Mouse (Mus musculus): ENCODE data around the gene Lhpp. TPM values are rescaled to one million over a fixed set of nuclear protein-coding genes. Genes with fewer than 3 reads are reported as not detected.
A peak's percentile ranks its signal among the peaks of the same experiment; 100 is the strongest.

Lhpp gene
- polyA plus RNA-seq, 1 experiment from 2014 or later: 35.9 TPM

DNA sequence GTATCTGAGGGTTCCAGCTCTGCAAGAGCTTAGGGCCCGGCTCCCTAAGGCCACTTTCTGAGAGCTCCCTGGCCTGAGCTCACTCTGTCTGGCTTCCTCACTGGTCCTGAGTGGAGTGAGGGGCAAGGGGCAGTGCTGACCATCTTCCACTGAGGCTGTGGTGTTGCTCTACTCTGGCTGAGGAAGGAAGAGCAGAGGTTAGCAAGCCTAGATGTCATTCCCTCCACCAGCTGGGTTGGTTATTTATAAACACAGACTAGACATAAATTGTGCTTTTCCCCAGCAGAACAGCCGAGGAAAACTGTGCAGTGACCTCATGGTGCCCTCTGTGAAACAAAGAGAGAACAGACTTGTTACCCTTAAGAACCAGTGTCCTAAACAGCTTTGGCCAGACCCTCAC is 77.5 kb downstream of the Lhpp start:
- no peaks in the 10 kb centered on the region for H3K9me3 ChIP-seq (ENCODE audit: control insufficient read depth, low read length)
- no peaks in the 10 kb centered on the region for H3K4me1 ChIP-seq (ENCODE audit: control insufficient read depth, insufficient read depth, low read length)
- no peak for DNase-seq
- H3K36me3 ChIP-seq (ENCODE audit: control insufficient read depth, insufficient read depth, low read length): no peaks in the 10 kb centered on the region
- H3K4me3 ChIP-seq (replicated peaks; ENCODE audit: low read depth, low read length): no peak overlapping the region
- no peak overlapping the region for H3K9ac ChIP-seq (replicated peaks; ENCODE audit: low read length)
- ATAC-seq (ENCODE audit: low FRiP score, low TSS enrichment): no peak
- H3K27me3 ChIP-seq (ENCODE audit: control insufficient read depth, insufficient read depth, low read length): no peaks in the 10 kb centered on the region
- H3K27ac ChIP-seq (replicated peaks; ENCODE audit: low read depth, low read length): no peak overlapping the region
- WGBS: 74% methylated on average over 2 of the region's 2 CpGs
- H3K4me2 ChIP-seq (ENCODE audit: low read length): no peak overlapping the region

DNA sequence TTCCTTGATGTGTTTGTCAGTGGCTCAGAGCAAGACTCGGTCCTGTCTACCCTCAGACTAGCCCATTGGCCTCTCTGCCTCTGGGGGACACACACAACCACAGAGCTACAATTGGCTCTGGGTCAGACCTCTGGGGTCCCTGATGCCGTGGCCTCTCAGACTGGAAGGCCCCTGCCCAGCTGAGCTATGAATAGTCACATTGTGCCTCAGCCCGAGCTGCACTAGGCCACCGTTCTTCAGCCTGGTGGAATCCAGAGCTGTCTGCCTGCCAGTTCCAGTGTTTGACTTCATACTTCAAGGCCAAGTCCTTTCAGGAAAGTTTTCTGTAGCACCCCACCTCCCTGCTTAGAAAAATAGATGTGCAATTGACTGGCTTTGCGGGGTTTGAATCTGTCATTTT is 78.3 kb downstream of the Lhpp start:
- Histone ChIP-seq H3K9ac (replicated peaks; ENCODE audit: low read length) (no peak overlapping the region), H3K27me3 (ENCODE audit: control insufficient read depth, insufficient read depth, low read length) (no peaks in the 10 kb centered on the region), H3K4me2 (ENCODE audit: low read length) (no peak overlapping the region), H3K27ac (replicated peaks; ENCODE audit: low read depth, low read length) (no peak overlapping the region), H3K36me3 (ENCODE audit: control insufficient read depth, insufficient read depth, low read length) (no peaks in the 10 kb centered on the region), H3K9me3 (ENCODE audit: control insufficient read depth, low read length) (no peaks in the 10 kb centered on the region), H3K4me1 (ENCODE audit: control insufficient read depth, insufficient read depth, low read length) (no peaks in the 10 kb centered on the region), H3K4me3 (replicated peaks; ENCODE audit: low read depth, low read length) (no peak overlapping the region)
- WGBS: 65% methylated on average over 5 of the region's 5 CpGs
- DNase-seq: no peak
- ATAC-seq (ENCODE audit: low FRiP score, low TSS enrichment): no peak

DNA sequence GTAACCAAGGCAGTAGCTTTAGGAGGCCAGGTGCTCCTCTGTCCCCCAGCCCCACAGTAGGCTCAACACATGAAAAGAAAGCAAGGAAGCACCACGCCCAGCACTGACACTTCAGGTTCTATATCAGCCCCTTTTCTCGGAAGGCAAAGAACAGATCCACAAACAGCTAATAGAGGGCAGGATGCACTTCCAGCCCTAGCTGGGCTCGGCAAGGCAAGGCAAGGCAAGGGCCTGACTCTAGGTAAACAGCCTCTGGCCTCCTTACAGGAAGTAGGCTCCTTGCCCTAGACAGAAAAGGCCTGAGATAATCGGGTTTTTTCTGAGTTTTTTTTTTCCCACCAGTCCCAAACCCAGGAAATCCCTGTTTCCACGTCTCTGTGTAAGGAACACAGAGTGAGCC is 79.3 kb downstream of the Lhpp start:
- no peak for ATAC-seq (ENCODE audit: low FRiP score, low TSS enrichment)
- Histone ChIP-seq H3K27ac (replicated peaks; ENCODE audit: low read depth, low read length) (no peak overlapping the region), H3K4me2 (ENCODE audit: low read length) (no peak overlapping the region), H3K27me3 (ENCODE audit: control insufficient read depth, insufficient read depth, low read length) (no peaks in the 10 kb centered on the region), H3K9ac (replicated peaks; ENCODE audit: low read length) (no peak overlapping the region), H3K36me3 (ENCODE audit: control insufficient read depth, insufficient read depth, low read length) (no peaks in the 10 kb centered on the region), H3K9me3 (ENCODE audit: control insufficient read depth, low read length) (no peaks in the 10 kb centered on the region), H3K4me1 (ENCODE audit: control insufficient read depth, insufficient read depth, low read length) (no peaks in the 10 kb centered on the region), H3K4me3 (replicated peaks; ENCODE audit: low read depth, low read length) (no peak overlapping the region)
- DNase-seq: no peak
- WGBS: 81% methylated on average over 5 of the region's 5 CpGs

DNA sequence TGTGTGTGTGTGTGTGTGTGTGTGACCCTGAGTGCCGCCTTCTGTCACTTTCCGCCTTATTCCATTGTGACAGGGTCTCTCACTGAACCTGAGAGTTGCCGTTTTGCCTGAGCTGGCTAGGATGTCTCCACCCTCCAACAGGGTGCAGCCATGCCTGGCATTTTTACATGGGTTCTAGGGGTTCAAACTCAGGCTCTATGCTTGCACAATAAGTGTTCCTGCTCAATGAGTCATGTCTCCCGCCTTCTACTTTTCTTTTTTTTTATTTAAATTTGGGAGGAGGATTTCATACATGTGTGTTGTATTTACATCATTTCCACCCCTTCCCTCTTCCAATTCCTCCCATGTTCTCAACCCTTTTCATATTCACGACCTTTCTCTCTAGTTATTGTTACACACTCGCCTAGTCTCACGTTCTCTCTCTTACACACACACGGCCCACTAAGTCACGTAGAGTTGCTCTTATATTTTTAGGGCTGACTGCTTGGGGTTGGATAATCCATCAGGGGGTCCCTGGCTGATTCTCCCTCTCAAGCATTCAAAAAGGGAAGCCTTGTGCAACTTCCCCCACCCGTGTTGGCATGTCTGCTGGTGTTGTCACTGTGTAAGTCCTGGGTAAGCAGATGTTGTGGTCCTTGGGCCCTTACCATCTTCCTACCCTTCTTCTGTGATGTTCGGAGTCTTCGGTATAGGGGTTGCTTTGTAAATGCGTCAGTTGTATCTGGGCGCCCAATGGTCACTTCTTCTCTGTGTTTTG is 80.5 kb downstream of the Lhpp start:
- no peak for DNase-seq
- Histone ChIP-seq H3K36me3 (ENCODE audit: control insufficient read depth, insufficient read depth, low read length) (no peaks in the 10 kb centered on the region), H3K4me2 (ENCODE audit: low read length) (no peak overlapping the region), H3K27me3 (ENCODE audit: control insufficient read depth, insufficient read depth, low read length) (no peaks in the 10 kb centered on the region), H3K9ac (replicated peaks; ENCODE audit: low read length) (no peak overlapping the region), H3K27ac (replicated peaks; ENCODE audit: low read depth, low read length) (no peak overlapping the region), H3K4me3 (replicated peaks; ENCODE audit: low read depth, low read length) (no peak overlapping the region), H3K9me3 (ENCODE audit: control insufficient read depth, low read length) (no peaks in the 10 kb centered on the region), H3K4me1 (ENCODE audit: control insufficient read depth, insufficient read depth, low read length) (no peaks in the 10 kb centered on the region)
- ATAC-seq (ENCODE audit: low FRiP score, low TSS enrichment): no peak
- WGBS: 88% methylated on average over 14 of the region's 14 CpGs

DNA sequence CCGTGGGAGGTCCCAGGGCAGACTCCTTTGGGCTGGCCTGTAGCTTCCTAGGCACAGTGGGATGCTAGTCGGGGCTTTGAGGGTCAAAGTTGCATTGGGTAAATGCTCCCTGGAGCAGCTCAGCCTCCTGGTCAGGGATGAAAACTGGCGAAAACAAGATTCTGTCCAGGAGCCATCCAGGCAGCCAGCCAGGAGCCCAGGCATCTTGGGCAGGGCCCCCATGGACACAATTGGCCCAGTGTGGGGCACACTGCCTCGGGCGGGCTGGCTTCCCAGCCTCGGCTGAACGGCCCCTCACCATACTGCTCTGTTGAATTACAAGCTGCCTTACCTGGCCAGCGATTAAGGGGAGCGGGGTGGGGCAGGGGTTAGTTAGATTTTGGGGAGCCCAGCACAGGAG is 82.3 kb downstream of the Lhpp start:
- Histone ChIP-seq H3K4me3 (replicated peaks; ENCODE audit: low read depth, low read length) (no peak overlapping the region), H3K9ac (replicated peaks; ENCODE audit: low read length) (no peak overlapping the region), H3K9me3 (ENCODE audit: control insufficient read depth, low read length) (no peaks in the 10 kb centered on the region), H3K4me1 (ENCODE audit: control insufficient read depth, insufficient read depth, low read length) (no peaks in the 10 kb centered on the region), H3K36me3 (ENCODE audit: control insufficient read depth, insufficient read depth, low read length) (no peaks in the 10 kb centered on the region), H3K4me2 (ENCODE audit: low read length) (no peak overlapping the region), H3K27ac (replicated peaks; ENCODE audit: low read depth, low read length) (no peak overlapping the region), H3K27me3 (ENCODE audit: control insufficient read depth, insufficient read depth, low read length) (no peaks in the 10 kb centered on the region)
- DNase-seq: peak; percentile 28
- WGBS: 73% methylated on average over 9 of the region's 9 CpGs
- ATAC-seq (ENCODE audit: low FRiP score, low TSS enrichment): no peak

DNA sequence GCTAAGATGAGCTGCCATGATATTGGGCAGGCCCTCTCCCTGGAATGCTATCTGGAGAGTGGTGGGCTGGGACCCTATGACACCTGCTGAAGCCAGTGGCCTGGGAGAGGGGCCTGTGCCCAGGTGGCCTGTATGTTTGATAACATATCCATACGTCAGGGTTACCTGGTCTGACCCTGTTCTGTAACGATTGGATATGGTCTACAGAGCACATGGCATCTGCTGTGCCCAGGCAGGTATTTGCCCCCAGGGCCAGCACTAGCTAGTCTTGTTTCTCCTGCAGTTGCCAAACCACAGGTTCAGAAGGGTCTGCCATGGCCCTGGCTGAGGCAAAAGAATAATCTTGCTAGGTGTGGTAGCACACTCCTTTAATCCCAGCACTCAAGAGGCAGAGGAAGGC is 83.1 kb downstream of the Lhpp start:
- WGBS: 89% methylated on average over 2 of the region's 2 CpGs
- H3K4me2 ChIP-seq (ENCODE audit: low read length): no peak overlapping the region

DNA sequence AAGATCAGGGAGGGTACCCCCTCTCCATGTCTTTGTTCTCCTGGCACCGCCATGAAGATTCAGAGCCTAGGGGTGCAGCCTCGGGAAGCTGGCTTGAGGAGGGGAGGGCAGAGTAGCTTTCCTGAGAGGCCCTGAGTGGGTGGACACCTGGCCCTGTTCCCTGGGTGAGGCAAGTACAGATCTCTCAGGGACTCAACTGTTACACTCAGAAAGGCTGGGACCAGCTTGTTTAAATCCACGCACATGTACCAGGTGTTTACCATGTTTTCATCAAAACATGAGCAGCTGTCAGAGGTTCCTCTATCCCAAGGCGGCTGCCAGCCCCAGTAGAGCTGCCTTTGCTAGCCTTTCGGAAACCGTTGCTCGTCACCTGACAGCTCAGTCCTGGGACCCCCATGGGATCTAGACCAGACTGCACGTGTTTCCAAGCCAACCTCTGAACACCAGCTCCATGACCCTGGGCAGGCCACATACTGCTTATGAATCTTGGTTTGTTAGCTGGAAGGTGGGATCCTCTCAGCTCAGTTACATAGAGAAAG is 86.9 kb downstream of the Lhpp start:
- no peak for DNase-seq
- Histone ChIP-seq H3K4me2 (ENCODE audit: low read length) (no peak overlapping the region), H3K9me3 (ENCODE audit: control insufficient read depth, low read length) (no peaks in the 10 kb centered on the region), H3K4me1 (ENCODE audit: control insufficient read depth, insufficient read depth, low read length) (no peaks in the 10 kb centered on the region), H3K36me3 (ENCODE audit: control insufficient read depth, insufficient read depth, low read length) (no peaks in the 10 kb centered on the region), H3K27ac (replicated peaks; ENCODE audit: low read depth, low read length) (no peak overlapping the region), H3K4me3 (replicated peaks; ENCODE audit: low read depth, low read length) (no peak overlapping the region), H3K9ac (replicated peaks; ENCODE audit: low read length) (no peak overlapping the region), H3K27me3 (ENCODE audit: control insufficient read depth, insufficient read depth, low read length) (no peaks in the 10 kb centered on the region)
- 84% methylated on average over 8 of the region's 8 CpGs for WGBS
- ATAC-seq (ENCODE audit: low FRiP score, low TSS enrichment): no peak

More for the DNA sequence above, 83.1 kb downstream of the Lhpp start:
- Histone ChIP-seq H3K4me1 (ENCODE audit: control insufficient read depth, insufficient read depth, low read length) (no peaks in the 10 kb centered on the region), H3K27me3 (ENCODE audit: control insufficient read depth, insufficient read depth, low read length) (no peaks in the 10 kb centered on the region), H3K27ac (replicated peaks; ENCODE audit: low read depth, low read length) (no peak overlapping the region), H3K4me3 (replicated peaks; ENCODE audit: low read depth, low read length) (no peak overlapping the region), H3K9ac (replicated peaks; ENCODE audit: low read length) (no peak overlapping the region), H3K36me3 (ENCODE audit: control insufficient read depth, insufficient read depth, low read length) (no peaks in the 10 kb centered on the region), H3K9me3 (ENCODE audit: control insufficient read depth, low read length) (no peaks in the 10 kb centered on the region)
- no peak for DNase-seq
- no peak for ATAC-seq (ENCODE audit: low FRiP score, low TSS enrichment)

DNA sequence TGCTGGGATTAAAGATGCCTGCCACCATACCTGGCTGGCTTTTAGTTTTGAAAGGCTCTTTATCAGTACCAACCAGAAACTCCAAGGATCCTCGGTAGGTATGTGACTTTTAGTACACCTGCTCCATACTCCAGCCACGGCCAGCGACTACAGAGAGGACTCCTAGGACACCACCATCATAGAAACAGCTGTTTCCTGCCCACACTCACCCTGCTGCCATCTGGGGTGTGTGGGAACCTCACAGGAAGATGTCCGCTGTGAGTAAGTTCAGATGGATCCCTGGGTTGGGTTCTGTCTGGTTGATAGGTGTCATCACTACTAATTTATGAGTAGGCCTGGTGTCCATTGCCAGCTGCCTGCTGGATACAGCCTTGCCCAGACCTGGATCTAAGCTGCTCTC is 88.3 kb downstream of the Lhpp start:
- Histone ChIP-seq H3K9me3 (ENCODE audit: control insufficient read depth, low read length) (no peaks in the 10 kb centered on the region), H3K36me3 (ENCODE audit: control insufficient read depth, insufficient read depth, low read length) (no peaks in the 10 kb centered on the region)

DNA sequence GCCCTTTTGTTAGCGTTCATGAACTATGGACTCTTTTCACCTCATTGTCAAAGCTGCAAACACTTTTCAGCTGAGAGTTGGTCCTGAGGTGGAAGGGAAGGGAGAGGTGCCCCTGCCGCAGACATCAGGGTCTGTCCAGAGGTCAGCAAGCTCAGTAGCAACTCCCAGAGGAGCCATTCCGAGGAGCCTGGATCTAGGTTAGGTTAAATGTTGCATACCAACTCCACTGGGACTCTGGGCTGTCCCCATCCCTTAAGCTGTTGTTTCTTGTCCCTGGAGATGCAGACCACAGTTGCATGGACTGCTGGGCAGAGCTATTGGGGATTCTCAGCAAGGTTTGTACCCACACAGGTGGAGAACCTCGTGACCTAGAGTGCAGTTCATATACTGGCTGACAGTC is 88.7 kb downstream of the Lhpp start:
- Histone ChIP-seq H3K36me3 (ENCODE audit: control insufficient read depth, insufficient read depth, low read length) (no peaks in the 10 kb centered on the region), H3K27me3 (ENCODE audit: control insufficient read depth, insufficient read depth, low read length) (no peaks in the 10 kb centered on the region), H3K27ac (replicated peaks; ENCODE audit: low read depth, low read length) (no peak overlapping the region), H3K9ac (replicated peaks; ENCODE audit: low read length) (no peak overlapping the region), H3K4me2 (ENCODE audit: low read length) (no peak overlapping the region), H3K4me3 (replicated peaks; ENCODE audit: low read depth, low read length) (no peak overlapping the region), H3K4me1 (ENCODE audit: control insufficient read depth, insufficient read depth, low read length) (no peaks in the 10 kb centered on the region), H3K9me3 (ENCODE audit: control insufficient read depth, low read length) (no peaks in the 10 kb centered on the region)
- 62% methylated on average over 4 of the region's 4 CpGs for WGBS
- no peak for DNase-seq
- ATAC-seq (ENCODE audit: low FRiP score, low TSS enrichment): no peak

More for the DNA sequence above, 88.3 kb downstream of the Lhpp start:
- Histone ChIP-seq H3K4me1 (ENCODE audit: control insufficient read depth, insufficient read depth, low read length) (no peaks in the 10 kb centered on the region), H3K27me3 (ENCODE audit: control insufficient read depth, insufficient read depth, low read length) (no peaks in the 10 kb centered on the region), H3K27ac (replicated peaks; ENCODE audit: low read depth, low read length) (no peak overlapping the region), H3K9ac (replicated peaks; ENCODE audit: low read length) (no peak overlapping the region), H3K4me2 (ENCODE audit: low read length) (no peak overlapping the region), H3K4me3 (replicated peaks; ENCODE audit: low read depth, low read length) (no peak overlapping the region)
- 93% methylated on average over 4 of the region's 4 CpGs for WGBS
- no peak for DNase-seq
- ATAC-seq (ENCODE audit: low FRiP score, low TSS enrichment): no peak
